8 mouse cellular contexts compared by ENCODE assay signal in the genomic region with DNA sequence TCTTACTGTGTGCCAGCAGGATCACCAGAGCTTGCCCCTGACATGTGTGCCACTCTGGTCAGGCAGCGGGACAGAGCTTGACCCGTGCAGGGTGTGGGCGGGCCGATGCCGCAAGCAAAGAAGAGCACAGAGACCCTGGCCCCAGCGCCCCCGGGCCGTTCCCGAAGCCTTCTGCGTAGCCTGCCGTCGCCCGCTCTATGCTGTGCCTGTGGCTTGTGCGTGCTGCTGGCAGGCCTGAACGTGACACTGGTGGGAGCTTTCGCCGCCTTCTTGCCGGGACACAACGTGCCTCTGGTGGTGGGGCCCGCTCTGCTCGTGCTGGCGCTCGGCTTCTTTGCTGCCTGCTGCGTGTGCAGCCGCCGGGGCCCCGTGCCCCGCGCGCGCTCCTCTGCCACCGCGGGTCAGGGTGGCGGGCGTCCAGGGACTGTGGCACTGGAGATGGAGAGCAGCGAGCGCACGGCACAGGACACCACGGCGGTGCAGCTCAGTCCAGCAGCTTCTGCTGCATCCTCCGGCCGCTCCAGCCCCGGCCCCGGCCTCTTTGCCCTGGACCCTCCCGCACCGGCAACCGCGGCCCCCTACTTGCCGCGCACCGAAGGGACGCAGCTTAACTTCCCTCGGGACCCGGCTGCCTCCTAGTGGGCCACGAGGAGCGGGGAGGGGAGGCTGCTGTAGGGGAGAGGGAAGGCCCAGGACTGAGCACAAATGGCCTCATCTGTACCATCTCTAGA. TPM values are rescaled to one million over a fixed set of nuclear protein-coding genes. Genes with fewer than 3 reads are reported as not detected.
DNase-seq lines count a peak whose midpoint lies in the region; ATAC-seq and TF ChIP-seq lines count a peak whose summit lies in the region.

No protein-coding gene starts in this region.

- DNase-seq in gastrocnemius, adult 2 months: no peak
- no peak for DNase-seq in gastrocnemius, postnatal 14 days
- DNase-seq in MN1 (ENCODE audit: low spot score): peak; percentile 27
- peak; percentile 16 for DNase-seq in liver
- DNase-seq in ovary, adult 18-20 months (ENCODE audit: low spot score): no peak
- DNase-seq in thymus, postnatal 25 days: no peak

- peak; percentile 67 for ATAC-seq in forebrain, embryonic 16.5 days

- H3K27me3 ChIP-seq in forebrain, embryonic 16.5 days (replicated peaks; ENCODE audit: control insufficient read depth, insufficient read depth, low read length): peaks cover 48% of the 10 kb centered on the region

- peak overlapping the region; percentile 52 for H3K4me3 ChIP-seq in gastrocnemius, adult 2 months
- H3K4me3 ChIP-seq in forebrain, embryonic 16.5 days (replicated peaks; ENCODE audit: low read length): peak overlapping the region; percentile 41
- peak overlapping the region; percentile 28 for H3K4me3 ChIP-seq in olfactory bulb, adult 2 months (ENCODE audit: insufficient read depth, low read depth, low read length)

- H3K27ac ChIP-seq in gastrocnemius, adult 2 months: no peak overlapping the region
- no peak overlapping the region for H3K27ac ChIP-seq in forebrain, embryonic 16.5 days (ENCODE audit: low read length)
- no peak overlapping the region for H3K27ac ChIP-seq in olfactory bulb, adult 2 months (ENCODE audit: insufficient read depth, low read depth, low read length)

- no peaks in the 10 kb centered on the region for H3K9me3 ChIP-seq in forebrain, embryonic 16.5 days (ENCODE audit: control insufficient read depth, low read length)

- under 1% methylated on average over 56 of the region's 56 CpGs for WGBS in forebrain, embryonic 16.5 days
- 2% methylated on average over 56 of the region's 56 CpGs for WGBS in olfactory bulb, adult 2 months

- peaks cover 8% of the 10 kb centered on the region for H3K4me1 ChIP-seq in forebrain, embryonic 16.5 days (replicated peaks; ENCODE audit: control insufficient read depth, insufficient read depth, low read length)
- H3K4me1 ChIP-seq in olfactory bulb, adult 2 months (ENCODE audit: control insufficient read depth, insufficient read depth, low read length): peaks cover 8% of the 10 kb centered on the region

- no peaks in the 10 kb centered on the region for H3K36me3 ChIP-seq in forebrain, embryonic 16.5 days (ENCODE audit: control insufficient read depth, insufficient read depth)

- no peak for TF ChIP-seq CTCF in gastrocnemius, adult 2 months (IDR thresholded peaks at IDR 0.05)
- no peak for TF ChIP-seq CTCF in olfactory bulb, adult 2 months (IDR thresholded peaks at IDR 0.05; ENCODE audit: insufficient read depth, low read depth, low read length)

- peak overlapping the region; percentile 52 for H3K9ac ChIP-seq in forebrain, embryonic 16.5 days (replicated peaks; ENCODE audit: low read depth, low read length)

- intact Hi-C loops in gastrocnemius, adult 2 months (cut with DNase I): no loop called here
- intact Hi-C loops in gastrocnemius, postnatal 14 days (cut with DNase I; ENCODE audit: low total_unique reads): no loop called here

- peak overlapping the region; percentile 68 for H3K4me2 ChIP-seq in forebrain, embryonic 16.5 days (ENCODE audit: low read length)

- no peak for TF ChIP-seq POLR2A in olfactory bulb, adult 2 months (IDR thresholded peaks at IDR 0.05; ENCODE audit: insufficient read depth, low read depth, low read length)

RNA-seq across cellular contexts. Expression of a gene that starts 7.6 kb away (rescaled TPM):
- not detected for total RNA-seq in gastrocnemius, adult 2 months (2021)
- not detected for total RNA-seq in gastrocnemius, postnatal 14 days (2021)
- 0.15 and 0.47 TPM in 2 replicates for polyA plus RNA-seq in forebrain, embryonic 16.5 days (2015; fragmentation: Nextera tagmentation; extraction: Ambion mirVana)
- polyA plus RNA-seq in olfactory bulb, adult 2 months (2012; ENCODE audit: insufficient read depth, insufficient read length, low replicate concordance, missing spikeins): not detected in 2 replicates

RNA-seq across cellular contexts. Expression of a gene that starts 13.9 kb away (rescaled TPM):
- total RNA-seq in gastrocnemius, adult 2 months (2021): not detected
- total RNA-seq in gastrocnemius, postnatal 14 days (2021): not detected
- 0.18 TPM in 1 of 2 replicates, not detected in the other for polyA plus RNA-seq in forebrain, embryonic 16.5 days (2015; fragmentation: Nextera tagmentation; extraction: Ambion mirVana)
- polyA plus RNA-seq in olfactory bulb, adult 2 months (2012; ENCODE audit: insufficient read depth, insufficient read length, low replicate concordance, missing spikeins): not detected in 2 replicates

RNA-seq across cellular contexts. Expression of a gene that starts 41.7 kb away (rescaled TPM):
- not detected for total RNA-seq in gastrocnemius, adult 2 months (2021)
- total RNA-seq in gastrocnemius, postnatal 14 days (2021): not detected
- 0.10 TPM in 1 of 2 replicates, not detected in the other for polyA plus RNA-seq in forebrain, embryonic 16.5 days (2015; fragmentation: Nextera tagmentation; extraction: Ambion mirVana)
- polyA plus RNA-seq in olfactory bulb, adult 2 months (2012; ENCODE audit: insufficient read depth, insufficient read length, low replicate concordance, missing spikeins): not detected in 2 replicates

RNA-seq across cellular contexts. Expression of a gene that starts 59.1 kb away (rescaled TPM):
- total RNA-seq in gastrocnemius, adult 2 months (2021): 10 to 100 TPM; 24.4 to 28.0 TPM
- 10 to 100 TPM; 23.8 to 25.4 TPM for total RNA-seq in gastrocnemius, postnatal 14 days (2021)
- polyA plus RNA-seq in forebrain, embryonic 16.5 days (2015; fragmentation: Nextera tagmentation; extraction: Ambion mirVana): 25.4 and 27.9 TPM in 2 replicates
- polyA plus RNA-seq in olfactory bulb, adult 2 months (2012; ENCODE audit: insufficient read depth, insufficient read length, low replicate concordance, missing spikeins): not detected in 2 replicates

Comparison
In these comparisons a context has a peak if more than half of its experiments do, and no peak if none do; other contexts are left out.
1. DNase-seq: peak in MN1 (single experiment) and liver (single experiment); none in gastrocnemius, adult 2 months (single experiment), gastrocnemius, postnatal 14 days (single experiment), ovary, adult 18-20 months (single experiment) and thymus, postnatal 25 days (single experiment).
2. Peak in every context shown above with its lines, with median percentiles within 50 percentile points of each other: H3K4me3 ChIP-seq.